Mouse (Mus musculus) heart, postnatal 14 days (tissue): ENCODE measurements around the gene Gosr2. TPM values are rescaled to one million over a fixed set of nuclear protein-coding genes. Genes with fewer than 3 reads are reported as not detected.
A peak's percentile ranks its signal among the peaks of the same experiment; 100 is the strongest.

ENCODE experiments used
- DNase-seq, 2 experiments: peaks; one replicate each; pipeline ENCODE4 v3.0.0; 2021 to 2022
- intact Hi-C: fragments of 180-260 bp; cut with DNase I; formaldehyde crosslinking; loops from one replicate; pipeline ENCODE4 v1.15.1; 2025
- total RNA-seq, 2 experiments: library from RNA; stranded (reverse); gene quantifications; 2 replicates each; pipeline ENCODE4 v1.2.3; 2021

Gosr2 gene
- total RNA-seq, 2 experiments from 2014 or later: 41.2 to 43.1 TPM

GRCm38 (mm10) chr11:103693241-103693640 lies 4.5 kb downstream of the Gosr2 start:
- intact Hi-C loops: no loop called here
- no peak for DNase-seq

GRCm38 (mm10) chr11:103691036-103691435 lies 6.7 kb downstream of the Gosr2 start:
- intact Hi-C loops: no loop called here
- no peak for DNase-seq

GRCm38 (mm10) chr11:103688980-103689378 lies 8.7 kb downstream of the Gosr2 start:
- intact Hi-C loops: no loop called here
- no peak for DNase-seq

- no peak for DNase-seq
- intact Hi-C loops: no loop called here
Observed at GRCm38 (mm10) chr11:103688271-103688979, 9.3 kb downstream of the Gosr2 start.

GRCm38 (mm10) chr11:103686706-103687105 lies 11.0 kb downstream of the Gosr2 start:
- intact Hi-C loops: no loop called here
- no peak for DNase-seq

- intact Hi-C loops: no loop called here
- DNase-seq: no peak
Observed at GRCm38 (mm10) chr11:103685261-103685736, 12.4 kb downstream of the Gosr2 start.

- intact Hi-C loops: no loop called here
- DNase-seq: no peak
Observed at GRCm38 (mm10) chr11:103683667-103684334, 13.9 kb downstream of the Gosr2 start.

GRCm38 (mm10) chr11:103677042-103677441 lies 20.7 kb downstream of the Gosr2 start:
- intact Hi-C loops: loop anchor here (10.0 kb wide), 1 partner anchor 342 kb away; no protein-coding TSS in a partner anchor
- peak; percentile 36 to 57 for DNase-seq

- intact Hi-C loops: loop anchor here (2.0 to 10.0 kb wide), 3 partner anchors 37 to 341 kb away; partner anchors contain the start of gene Lyzl6
- peak; percentile 33 to 53 for DNase-seq
Observed at GRCm38 (mm10) chr11:103675556-103675955, 22.1 kb downstream of the Gosr2 start.

GRCm38 (mm10) chr11:103666907-103667426 lies 30.7 kb downstream of the Gosr2 start:
- intact Hi-C loops: no loop called here
- DNase-seq: no peak

- no peak for DNase-seq
- intact Hi-C loops: no loop called here
Observed at GRCm38 (mm10) chr11:103666181-103666906, 31.4 kb downstream of the Gosr2 start.

GRCm38 (mm10) chr11:103665695-103666094 lies 32.0 kb downstream of the Gosr2 start:
- intact Hi-C loops: no loop called here
- no peak for DNase-seq

- DNase-seq: no peak
- intact Hi-C loops: no loop called here
Observed at GRCm38 (mm10) chr11:103663119-103663518, 34.6 kb downstream of the Gosr2 start.

GRCm38 (mm10) chr11:103662546-103662945 lies 35.2 kb downstream of the Gosr2 start:
- DNase-seq: no peak
- intact Hi-C loops: no loop called here

GRCm38 (mm10) chr11:103661863-103662262 lies 35.8 kb downstream of the Gosr2 start:
- DNase-seq: no peak
- intact Hi-C loops: no loop called here

- DNase-seq: no peak
Observed at GRCm38 (mm10) chr11:103658189-103658588, 39.5 kb downstream of the Gosr2 start.

GRCm38 (mm10) chr11:103656520-103656919 lies 41.2 kb downstream of the Gosr2 start:
- intact Hi-C loops: no loop called here
- peak; percentile 58 to 72 for DNase-seq

More at GRCm38 (mm10) chr11:103658189-103658588, 39.5 kb downstream of the Gosr2 start:
- intact Hi-C loops: no loop called here

- intact Hi-C loops: no loop called here
- no peak for DNase-seq
Observed at GRCm38 (mm10) chr11:103653359-103653965, 44.2 kb downstream of the Gosr2 start.

GRCm38 (mm10) chr11:103651426-103651825 lies 46.3 kb downstream of the Gosr2 start:
- intact Hi-C loops: no loop called here
- no peak for DNase-seq

GRCm38 (mm10) chr11:103649983-103650493 lies 47.7 kb downstream of the Gosr2 start:
- no peak for DNase-seq
- intact Hi-C loops: no loop called here
